Mouse (Mus musculus): ENCODE measurements around the gene Ptprd.

- TF ChIP-seq CTCF (IDR thresholded peaks at IDR 0.05), result no peak
- TF ChIP-seq EP300 (IDR thresholded peaks at IDR 0.05), result no peak
Measured at GRCm38 (mm10) chr4:76297375-76297774, 1914.4 kb downstream of the Ptprd start.

Data from lung, postnatal 0 days (tissue).